Mouse (Mus musculus): ENCODE measurements around the gene Hist2h2ac. TPM values are rescaled to one million over a fixed set of nuclear protein-coding genes. Genes with fewer than 3 reads are reported as not detected.

The Hist2h2ac gene
- polyA plus RNA-seq, 1 experiment from 2014 or later, result not detected

DNA sequence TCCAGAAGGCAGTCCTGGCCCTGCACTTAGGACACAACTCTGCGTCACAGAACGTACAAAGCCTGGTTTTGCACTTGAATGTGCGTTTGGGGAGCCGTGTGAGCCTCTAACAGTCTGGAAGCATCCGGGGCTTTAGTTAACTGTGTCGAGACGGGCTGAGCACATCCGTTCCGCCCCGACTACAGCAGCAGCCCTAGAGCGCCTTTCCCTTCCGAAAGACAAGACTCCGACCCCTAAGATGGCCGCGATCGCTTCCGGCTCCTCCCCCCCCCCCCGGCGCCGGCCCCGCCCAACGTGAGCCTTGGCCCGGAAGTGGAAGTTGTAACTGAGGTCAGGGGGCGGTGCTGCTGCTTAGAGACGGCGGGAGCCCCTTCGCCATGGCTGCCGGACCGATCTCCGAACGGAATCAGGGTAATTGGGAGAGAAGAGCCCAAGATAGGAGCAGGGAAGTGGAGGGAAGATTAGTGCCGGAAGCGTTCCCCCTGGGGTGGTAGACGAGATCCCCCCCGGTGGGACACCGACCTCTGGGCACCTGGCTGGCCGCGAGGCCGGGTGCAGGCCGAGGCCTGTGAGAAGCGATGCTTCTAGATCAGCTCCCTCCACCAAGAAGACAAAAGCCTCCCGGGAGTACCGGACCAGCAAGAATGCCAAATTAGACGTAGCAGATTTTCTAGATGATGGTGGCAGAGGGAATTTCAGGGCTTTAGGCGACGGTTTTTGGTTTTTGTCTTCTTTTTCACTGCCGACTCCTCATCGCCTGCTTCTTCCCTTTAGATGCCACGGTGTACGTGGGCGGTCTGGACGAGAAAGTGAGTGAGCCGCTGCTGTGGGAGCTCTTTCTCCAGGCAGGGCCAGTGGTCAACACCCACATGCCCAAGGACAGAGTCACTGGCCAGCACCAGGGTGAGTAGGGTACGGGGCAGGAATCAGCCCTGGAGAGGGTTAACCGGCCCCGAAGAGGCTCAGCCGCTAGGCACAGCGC, 48.2 kb downstream of the Hist2h2ac start, which contains the start of gene Sf3b4:
TSS of gene Sf3b4 (plus strand) at position 136 of the 982 bp plus-strand sequence.
- peaks cover 11% of the 10 kb centered on the region; the same call in 1 of the 2 replicates for H3K36me3 ChIP-seq (ENCODE audit: inconsistent target)
- H3K27ac ChIP-seq, result peak within 1 kb of the TSS; percentile 95
- peak within 1 kb of the TSS; percentile 92 for H3K4me3 ChIP-seq (ENCODE audit: inconsistent target)
- peaks cover 52% of the 10 kb centered on the region for H3K79me2 ChIP-seq (ENCODE audit: inconsistent target)
- 2% methylated on average over 58 of the region's 58 CpGs for WGBS (ENCODE audit: missing documents)

GRCm38 (mm10) chr3:96171583-96172196, 49.0 kb downstream of the Hist2h2ac start:
- H3K36me3 ChIP-seq (ENCODE audit: inconsistent target), result peaks cover 8% of the 10 kb centered on the region; the same call in 1 of the 2 replicates
- WGBS (ENCODE audit: missing documents), result 17% methylated on average over 18 of the region's 18 CpGs
- peak overlapping the region; percentile 95 for H3K27ac ChIP-seq
- H3K79me2 ChIP-seq (ENCODE audit: inconsistent target), result peaks cover 52% of the 10 kb centered on the region
- H3K4me3 ChIP-seq (ENCODE audit: inconsistent target), result peak overlapping the region; percentile 92

DNA sequence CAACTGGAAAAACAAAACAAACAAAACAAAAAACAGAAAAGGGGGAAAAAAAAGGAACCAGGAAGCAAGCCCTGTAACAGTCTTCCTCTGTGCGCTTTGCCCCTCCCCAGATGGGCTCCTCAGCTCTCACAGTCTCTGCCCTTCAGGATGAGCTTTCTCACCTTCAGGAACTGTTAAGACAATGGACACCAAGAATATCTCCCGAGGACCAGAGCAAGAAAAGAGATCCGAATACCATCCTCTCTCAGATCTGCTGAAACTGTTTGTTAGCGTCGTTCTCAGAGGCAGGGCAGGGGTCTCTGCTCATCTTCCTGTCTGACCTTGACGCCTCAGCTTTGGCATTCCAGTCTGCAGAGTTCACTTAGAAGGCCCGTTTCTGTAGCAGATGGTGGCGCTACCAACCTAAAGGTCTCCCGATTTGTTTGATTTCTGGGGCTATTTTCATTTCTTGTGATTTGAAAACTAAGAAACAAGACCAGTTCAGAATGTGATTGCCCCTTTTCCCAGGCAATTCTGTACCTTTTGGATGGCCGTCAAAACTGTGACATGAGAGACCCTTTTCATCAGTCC, 49.6 kb downstream of the Hist2h2ac start:
- Histone ChIP-seq H3K4me3 (ENCODE audit: inconsistent target) (peak overlapping the region; percentile 92), H3K79me2 (ENCODE audit: inconsistent target) (peaks cover 46% of the 10 kb centered on the region), H3K36me3 (ENCODE audit: inconsistent target) (peaks cover 5% of the 10 kb centered on the region; the same call in 1 of the 2 replicates), H3K27ac (peak overlapping the region; percentile 95)
- WGBS (ENCODE audit: missing documents), result 59% methylated on average over 10 of the region's 10 CpGs

Other genes starting within 250 kb of the Hist2h2ac start
- 189 to 264 TPM (median 249 TPM) in 3 replicates for gene Plekho1, start 224.9 kb downstream of the Hist2h2ac start, polyA plus RNA-seq (2018)
- gene Vps45, start 162.4 kb downstream of the Hist2h2ac start, polyA plus RNA-seq (2018), result 18.6 to 31.7 TPM (median 25.9 TPM) in 3 replicates
- 9.7 to 10.5 TPM (median 10.4 TPM) in 3 replicates for gene Otud7b, start 116.4 kb downstream of the Hist2h2ac start, polyA plus RNA-seq (2018)
- 1.2 to 2.4 TPM (median 1.8 TPM) in 3 replicates for gene Mtmr11, start 58.9 kb downstream of the Hist2h2ac start, polyA plus RNA-seq (2018)
- 57.6 to 99.3 TPM (median 68.9 TPM) in 3 replicates for gene Sf3b4, start 48.5 kb downstream of the Hist2h2ac start, polyA plus RNA-seq (2018)
- 0.12 to 1.4 TPM (median 0.29 TPM) in 3 replicates for gene Sv2a, start 39.7 kb downstream of the Hist2h2ac start, polyA plus RNA-seq (2018)
- 5.3 to 18.4 TPM (median 17.6 TPM) in 3 replicates for gene Bola1, start 1.2 kb downstream of the Hist2h2ac start, polyA plus RNA-seq (2018)
- gene Hist2h2ab, start 1.0 kb downstream of the Hist2h2ac start, polyA plus RNA-seq (2018), result not detected in 3 replicates
- gene Hist2h2be, start 239 bp upstream of the Hist2h2ac start, polyA plus RNA-seq (2018), result 5.7 to 13.3 TPM (median 6.8 TPM) in 3 replicates
- 2.4 to 4.9 TPM (median 3.8 TPM) in 3 replicates for gene Hist2h3c2, start 18.2 kb upstream of the Hist2h2ac start, polyA plus RNA-seq (2018)
- 57.1 to 112 TPM (median 105 TPM) in 3 replicates for gene Hist2h2aa2, start 19.4 kb upstream of the Hist2h2ac start, polyA plus RNA-seq (2018)
- 24.8 to 42.2 TPM (median 31.8 TPM) in 3 replicates for gene Hist2h2aa1, start 24.6 kb upstream of the Hist2h2ac start, polyA plus RNA-seq (2018)
- 1.7 to 8.5 TPM (median 4.8 TPM) in 3 replicates for gene Hist2h3c1, start 25.8 kb upstream of the Hist2h2ac start, polyA plus RNA-seq (2018)
- gene Hist2h4, start 42.4 kb upstream of the Hist2h2ac start, polyA plus RNA-seq (2018), result 0.30 to 0.62 TPM in 2 of 3 replicates, not detected in the other
- gene Hist2h3b, start 47.8 kb upstream of the Hist2h2ac start, polyA plus RNA-seq (2018), result not detected in 3 replicates
- gene Hist2h2bb, start 48.9 kb upstream of the Hist2h2ac start, polyA plus RNA-seq (2018), result not detected in 3 replicates
- gene Fcgr1, start 73.1 kb upstream of the Hist2h2ac start, polyA plus RNA-seq (2018), result 189 to 290 TPM (median 287 TPM) in 3 replicates
- gene BC107364, start 231.4 kb upstream of the Hist2h2ac start, polyA plus RNA-seq (2018), result not detected in 3 replicates